Mouse (Mus musculus) heart, embryonic 12.5 days (tissue): ENCODE results near the gene Socs4. TPM values are rescaled to one million over a fixed set of nuclear protein-coding genes. Genes with fewer than 3 reads are reported as not detected.
"Not testable (repeated sequence)": the region's sequence is repeated elsewhere in the genome, so short reads cannot be mapped to it uniquely, and the experiment has no call there.

Experiments used
- ATAC-seq: fragments of 200-750 bp; cut with Nextera tagmentation; 2 replicates; pipeline ENCODE4 v1.8.0; 2017; ENCODE audit warnings: moderate TSS enrichment, moderate library complexity; ENCODE audit not compliant: insufficient number of reproducible peaks, low FRiP score
- H3K27ac ChIP-seq: fragments of 300-500 bp; sonication (generic); 2 replicates; pipeline ENCODE4 v1.5.1; 2016; ENCODE audit warnings: mild to moderate bottlenecking, moderate library complexity; ENCODE audit not compliant: poor library complexity, severe bottlenecking
- H3K27me3 ChIP-seq: fragments of 300-500 bp; sonication (generic); replicated peaks from 2 replicates; pipeline ENCODE4 v1.6.1; 2016; ENCODE audit warnings: mild to moderate bottlenecking, moderate library complexity
- H3K36me3 ChIP-seq: fragments of 300-500 bp; sonication (generic); 2 replicates; pipeline ENCODE4 v1.6.1; 2016; ENCODE audit warnings: mild to moderate bottlenecking, moderate library complexity
- H3K4me1 ChIP-seq: fragments of 300-500 bp; sonication (generic); replicated peaks from 2 replicates; pipeline ENCODE4 v1.6.1; 2016; ENCODE audit warnings: mild to moderate bottlenecking
- H3K4me2 ChIP-seq: fragments of 300-500 bp; sonication (generic); 2 replicates; pipeline ENCODE4 v1.6.1; 2016; ENCODE audit warnings: mild to moderate bottlenecking, moderate library complexity
- H3K4me3 ChIP-seq: fragments of 300-500 bp; sonication (generic); 2 replicates; pipeline ENCODE4 v1.5.1; 2016; ENCODE audit warnings: mild to moderate bottlenecking
- H3K9ac ChIP-seq: fragments of 300-500 bp; sonication (generic); 2 replicates; pipeline ENCODE4 v1.6.1; 2016; ENCODE audit warnings: mild to moderate bottlenecking, moderate library complexity
- H3K9me3 ChIP-seq: fragments of 300-500 bp; sonication (generic); replicated peaks from 2 replicates; pipeline ENCODE4 v1.6.1; 2016; ENCODE audit warnings: mild to moderate bottlenecking, moderate library complexity
- WGBS: fragments of 180-500 bp; shearing (Covaris S2); methylation state at CpG from one replicate; pipeline ENCODE4 v1.1.7; 2016; 5-methylcytosine and 5-hydroxymethylcytosine counted together
- polyA plus RNA-seq: library from polyadenylated mRNA; unstranded; fragments of >200 nt; fragmentation: Nextera tagmentation; extraction: Ambion mirVana; gene quantifications from 2 replicates; pipeline ENCODE4 v1.2.1, GENCODE M21; 2016

Gene Socs4
- polyA plus RNA-seq, 1 experiment from 2014 or later: 2.4 TPM

DNA sequence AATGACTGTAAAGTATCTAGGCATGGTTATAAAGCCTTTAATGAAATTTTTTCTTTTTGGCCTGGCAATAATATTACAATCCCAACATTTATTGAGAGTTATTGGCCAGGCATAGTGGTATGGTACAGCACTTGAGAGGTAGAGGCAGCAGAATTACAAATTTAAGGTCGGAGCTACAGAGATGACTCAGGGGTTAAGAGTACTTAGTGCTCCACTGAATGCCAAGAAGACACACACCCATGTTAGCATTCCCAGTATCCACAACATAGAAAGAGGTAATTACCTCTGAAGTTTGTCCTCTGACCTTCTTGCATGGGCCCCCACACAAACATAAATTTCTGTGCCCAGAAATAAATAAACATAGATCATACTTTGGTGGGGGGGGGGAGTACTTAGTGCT is 32.3 kb downstream of the Socs4 start:
- no peaks in the 10 kb centered on the region for H3K27me3 ChIP-seq
- H3K9ac ChIP-seq: no peak overlapping the region
- no peak overlapping the region for H3K4me2 ChIP-seq
- H3K27ac ChIP-seq: no peak overlapping the region
- H3K36me3 ChIP-seq: peaks cover 52% of the 10 kb centered on the region
- H3K9me3 ChIP-seq: no peaks in the 10 kb centered on the region
- 93% methylated on average over 1 of the region's 1 CpGs for WGBS
- H3K4me1 ChIP-seq: no peaks in the 10 kb centered on the region; the same call in 1 of the 2 replicates
- ATAC-seq: no peak
- no peak overlapping the region for H3K4me3 ChIP-seq

DNA sequence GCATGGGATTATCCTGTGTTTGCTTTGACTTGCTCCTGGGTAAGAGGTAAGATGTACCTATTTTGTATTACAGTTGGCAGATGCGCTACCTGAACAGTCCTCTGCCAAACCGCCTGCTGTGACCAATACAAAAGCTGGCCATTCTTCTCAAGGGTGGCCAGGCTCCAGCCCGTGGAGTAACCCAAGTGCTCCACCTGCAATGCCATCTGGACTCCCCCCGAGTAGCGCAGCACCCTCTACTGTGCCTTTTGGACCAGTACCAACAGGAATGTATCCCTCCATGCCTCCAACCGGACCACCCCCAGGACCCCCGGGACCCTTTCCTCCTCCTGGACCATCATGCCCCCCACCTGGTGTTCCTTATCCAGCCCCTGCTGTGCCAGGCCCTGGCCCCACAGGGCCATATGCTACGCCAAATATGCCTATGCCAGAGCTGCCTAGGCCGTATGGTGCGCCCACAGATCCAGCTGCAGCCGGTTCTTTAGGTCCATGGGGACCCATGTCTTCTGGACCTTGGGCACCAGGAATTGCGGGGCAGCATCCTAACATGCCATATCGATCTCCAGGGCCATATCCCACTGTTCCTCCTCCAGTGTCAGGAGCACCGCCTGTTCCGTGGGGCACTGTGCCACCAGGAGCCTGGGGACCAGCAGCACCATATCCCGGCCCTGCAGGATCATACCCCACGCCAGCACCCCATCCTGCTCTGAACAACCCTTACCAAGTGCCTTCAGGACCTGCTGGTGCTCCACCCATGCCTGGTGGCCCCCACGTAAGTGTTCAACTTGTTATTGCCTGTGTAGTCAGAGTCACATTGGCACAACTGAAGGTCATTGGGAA is 33.8 kb downstream of the Socs4 start:
- WGBS: 92% methylated on average over 18 of the region's 18 CpGs
- Histone ChIP-seq H3K9ac (no peak overlapping the region), H3K4me3 (no peak overlapping the region), H3K4me1 (no peaks in the 10 kb centered on the region), H3K36me3 (peaks cover 59% of the 10 kb centered on the region), H3K27ac (no peak overlapping the region), H3K27me3 (no peaks in the 10 kb centered on the region), H3K9me3 (no peaks in the 10 kb centered on the region), H3K4me2 (no peak overlapping the region)
- no peak for ATAC-seq

- no peak overlapping the region for H3K4me3 ChIP-seq
- no peaks in the 10 kb centered on the region for H3K27me3 ChIP-seq
- peaks cover 49% of the 10 kb centered on the region for H3K36me3 ChIP-seq
- H3K4me1 ChIP-seq: no peaks in the 10 kb centered on the region
- no peak overlapping the region for H3K4me2 ChIP-seq
- no peak for ATAC-seq
- no peak overlapping the region for H3K9ac ChIP-seq
- H3K9me3 ChIP-seq: no peaks in the 10 kb centered on the region
- no peak overlapping the region for H3K27ac ChIP-seq
- 89% methylated on average over 5 of the region's 5 CpGs for WGBS
Observed at GRCm38 (mm10) chr14:47319362-47319761, 42.6 kb downstream of the Socs4 start.

DNA sequence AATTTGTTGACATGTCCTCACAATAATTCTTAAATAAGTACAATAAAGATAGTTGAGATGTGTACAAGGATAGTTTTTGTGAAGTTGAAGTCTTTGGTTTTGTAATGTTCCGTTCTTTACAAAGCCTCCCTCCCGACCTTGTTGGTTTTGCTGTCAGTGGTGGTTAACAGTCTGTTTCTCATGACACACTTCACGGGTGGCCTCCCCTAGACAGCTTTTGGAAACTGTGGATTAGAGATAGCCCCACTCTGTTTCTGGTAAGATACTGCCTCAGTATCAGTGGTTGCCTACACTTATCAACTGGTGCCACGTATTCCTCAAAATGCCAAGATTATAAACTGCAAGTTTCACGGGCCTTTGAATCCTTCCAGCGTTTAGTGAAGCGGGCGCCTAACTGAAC is 44.9 kb downstream of the Socs4 start:
- not testable (repeated sequence) for H3K9me3 ChIP-seq, H3K9ac ChIP-seq, H3K4me2 ChIP-seq, H3K27me3 ChIP-seq, H3K4me3 ChIP-seq, H3K27ac ChIP-seq, H3K4me1 ChIP-seq
- 69% methylated on average over 7 of the region's 8 CpGs for WGBS
- ATAC-seq: peak; percentile 18; the same call in 1 of the 2 replicates
- H3K36me3 ChIP-seq: peaks cover 44% of the 10 kb centered on the region

DNA sequence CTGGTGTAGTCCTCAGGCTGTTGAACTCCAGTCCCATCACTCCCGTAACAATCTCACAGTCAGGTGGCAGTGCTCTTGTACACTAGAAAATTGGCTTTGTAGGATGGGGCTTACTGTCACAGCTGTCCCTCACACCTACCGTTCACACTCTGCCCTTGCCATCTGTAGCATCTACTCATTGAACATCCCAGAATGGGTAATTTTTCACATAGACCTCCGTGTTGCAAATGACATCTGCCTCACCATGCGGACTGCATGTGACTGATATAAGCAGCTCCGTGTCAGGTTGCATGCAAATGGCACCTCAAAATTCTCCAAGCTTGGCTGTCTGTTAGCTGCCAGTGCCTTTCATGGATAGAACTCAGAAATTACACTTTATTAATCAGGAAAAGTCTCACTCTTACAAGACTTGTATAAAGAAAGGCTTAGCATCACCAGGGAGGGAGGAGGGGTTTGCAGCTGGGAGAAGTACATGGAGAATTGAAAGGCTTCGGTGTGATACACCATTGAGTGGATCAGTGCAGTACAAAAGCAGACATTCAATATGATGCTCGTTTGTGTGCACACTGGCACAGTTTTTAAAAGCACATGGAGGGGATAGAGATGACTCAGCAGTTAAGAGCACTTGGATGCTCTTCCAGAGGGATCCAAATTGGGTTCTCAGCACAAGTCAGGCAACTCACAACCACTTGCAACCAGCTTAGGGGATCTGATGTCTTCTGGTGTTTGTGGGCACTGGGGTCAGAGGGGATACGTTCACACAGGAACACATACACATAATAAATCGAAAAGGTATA is 49.4 kb downstream of the Socs4 start:
- no peak for ATAC-seq
- WGBS: 85% methylated on average over 9 of the region's 9 CpGs

DNA sequence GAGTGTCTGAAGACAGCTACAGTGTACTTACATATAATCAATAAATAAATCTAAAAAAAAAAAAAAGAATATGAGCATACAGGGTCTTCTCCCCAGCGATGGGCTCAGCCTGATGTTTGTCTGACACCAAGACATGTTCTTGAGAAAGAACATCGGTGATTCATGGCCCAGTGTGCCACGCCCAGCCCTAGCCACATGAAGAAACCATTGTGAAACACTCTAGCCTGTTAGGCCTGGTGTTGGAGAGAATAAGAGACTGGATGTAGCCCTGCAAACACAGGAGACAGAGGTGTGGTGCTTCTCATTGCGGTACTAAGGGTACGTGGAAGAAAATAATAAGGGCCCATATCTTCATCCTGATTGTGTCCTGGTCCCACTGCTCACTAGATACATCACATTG is 50.6 kb downstream of the Socs4 start:
- no peaks in the 10 kb centered on the region for H3K4me1 ChIP-seq
- peaks cover 4% of the 10 kb centered on the region; the same call in 1 of the 2 replicates for H3K9me3 ChIP-seq
- no peak for ATAC-seq
- no peak overlapping the region for H3K4me3 ChIP-seq
- H3K4me2 ChIP-seq: no peak overlapping the region
- 94% methylated on average over 5 of the region's 5 CpGs for WGBS
- no peaks in the 10 kb centered on the region for H3K27me3 ChIP-seq
- H3K9ac ChIP-seq: no peak overlapping the region
- H3K27ac ChIP-seq: no peak overlapping the region
- peaks cover 21% of the 10 kb centered on the region for H3K36me3 ChIP-seq

More for the DNA sequence above, 49.4 kb downstream of the Socs4 start:
- Histone ChIP-seq H3K4me1 (no peaks in the 10 kb centered on the region), H3K9me3 (peaks cover 4% of the 10 kb centered on the region; the same call in 1 of the 2 replicates), H3K9ac (no peak overlapping the region), H3K4me2 (no peak overlapping the region), H3K27ac (no peak overlapping the region), H3K4me3 (no peak overlapping the region), H3K27me3 (no peaks in the 10 kb centered on the region), H3K36me3 (peaks cover 25% of the 10 kb centered on the region)

DNA sequence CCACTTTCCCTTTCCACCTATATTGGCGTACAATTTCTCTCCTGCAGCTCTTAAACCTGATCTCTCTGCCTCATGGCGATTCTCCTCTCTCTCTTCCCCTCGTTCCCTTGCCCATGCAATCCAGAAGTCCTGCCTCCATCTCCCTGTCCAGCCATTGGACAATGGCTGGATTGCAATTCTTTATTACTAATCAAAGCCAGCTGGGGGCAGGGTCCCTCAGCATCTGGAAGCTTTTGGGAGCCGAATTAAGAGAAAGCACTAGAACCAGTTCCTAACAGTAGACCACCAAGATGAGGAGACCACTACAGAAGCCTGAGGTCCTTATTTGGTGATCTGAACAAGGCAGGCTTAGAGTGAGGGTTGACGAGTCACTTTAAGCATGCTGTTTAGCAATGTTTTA is 55.2 kb downstream of the Socs4 start:
- Histone ChIP-seq H3K27ac (no peak overlapping the region), H3K9ac (no peak overlapping the region), H3K4me1 (no peaks in the 10 kb centered on the region), H3K4me3 (no peak overlapping the region), H3K36me3 (no peaks in the 10 kb centered on the region), H3K27me3 (no peaks in the 10 kb centered on the region), H3K9me3 (no peaks in the 10 kb centered on the region), H3K4me2 (no peak overlapping the region)
- no peak for ATAC-seq
- 64% methylated on average over 5 of the region's 5 CpGs for WGBS

GRCm38 (mm10) chr14:47334819-47335218 is 58.1 kb downstream of the Socs4 start:
- ATAC-seq: no peak
- Histone ChIP-seq H3K4me2 (no peak overlapping the region), H3K27me3 (no peaks in the 10 kb centered on the region), H3K9ac (no peak overlapping the region), H3K4me1 (no peaks in the 10 kb centered on the region), H3K4me3 (no peak overlapping the region), H3K27ac (no peak overlapping the region), H3K9me3 (no peaks in the 10 kb centered on the region), H3K36me3 (no peaks in the 10 kb centered on the region)
- 78% methylated on average over 4 of the region's 4 CpGs for WGBS

DNA sequence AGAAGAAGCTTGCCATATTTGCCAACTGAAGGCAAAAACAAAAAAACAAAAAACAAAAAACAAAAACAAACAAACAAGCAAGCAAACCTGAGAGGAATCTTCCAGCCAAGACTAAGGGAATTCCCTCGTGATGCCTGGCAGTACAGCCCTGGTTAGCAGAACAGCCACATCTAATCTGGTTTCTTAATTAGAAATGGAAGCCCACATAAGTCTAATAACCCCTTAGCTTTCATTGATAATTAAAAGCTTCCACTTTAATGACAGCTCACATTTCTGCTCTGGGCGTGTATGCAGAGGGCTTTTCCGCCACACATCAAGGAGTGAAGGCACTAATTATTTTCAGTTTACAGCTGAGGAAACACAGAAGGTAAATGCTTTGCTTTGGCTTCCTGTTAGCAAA is 58.6 kb downstream of the Socs4 start:
- Histone ChIP-seq H3K27ac (no peak overlapping the region), H3K4me3 (no peak overlapping the region), H3K36me3 (no peaks in the 10 kb centered on the region), H3K4me1 (no peaks in the 10 kb centered on the region), H3K27me3 (no peaks in the 10 kb centered on the region), H3K9me3 (no peaks in the 10 kb centered on the region), H3K4me2 (no peak overlapping the region), H3K9ac (no peak overlapping the region)
- no peak for ATAC-seq
- WGBS: 75% methylated on average over 3 of the region's 3 CpGs

GRCm38 (mm10) chr14:47340231-47340925 is 63.6 kb downstream of the Socs4 start:
- Histone ChIP-seq H3K9ac (no peak overlapping the region), H3K4me2 (no peak overlapping the region), H3K4me1 (no peaks in the 10 kb centered on the region), H3K27me3 (no peaks in the 10 kb centered on the region), H3K9me3 (no peaks in the 10 kb centered on the region), H3K36me3 (no peaks in the 10 kb centered on the region), H3K27ac (no peak overlapping the region), H3K4me3 (no peak overlapping the region)
- WGBS: 77% methylated on average over 10 of the region's 10 CpGs
- no peak for ATAC-seq

GRCm38 (mm10) chr14:47341811-47342291 is 65.1 kb downstream of the Socs4 start:
- 82% methylated on average over 4 of the region's 4 CpGs for WGBS
- no peak overlapping the region for H3K4me2 ChIP-seq
- H3K4me3 ChIP-seq: no peak overlapping the region
- H3K36me3 ChIP-seq: no peaks in the 10 kb centered on the region
- no peaks in the 10 kb centered on the region for H3K4me1 ChIP-seq
- H3K27me3 ChIP-seq: no peaks in the 10 kb centered on the region
- ATAC-seq: no peak
- no peak overlapping the region for H3K9ac ChIP-seq
- no peaks in the 10 kb centered on the region for H3K9me3 ChIP-seq
- no peak overlapping the region for H3K27ac ChIP-seq
